In the genomic region with DNA sequence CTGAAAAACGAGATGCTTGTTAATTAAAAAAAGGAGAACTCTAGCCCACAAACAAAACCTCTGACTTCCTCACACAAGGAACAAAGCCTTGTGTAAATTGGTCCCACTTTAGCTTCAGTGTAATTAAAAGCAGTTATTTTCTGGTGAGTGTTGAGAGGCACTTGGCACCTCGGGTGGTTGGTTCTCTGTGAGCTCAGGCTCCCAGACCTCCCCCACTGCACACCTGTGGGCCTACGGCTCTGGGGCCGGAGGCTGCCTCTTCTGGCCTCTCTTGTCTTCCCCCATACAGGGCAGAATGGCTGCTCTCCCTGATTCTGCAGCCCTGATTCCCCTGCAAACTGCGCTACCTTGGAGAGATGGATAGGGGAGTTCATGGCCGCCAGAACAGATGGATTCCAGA, we compare ENCODE assay signal across 10 mouse cellular contexts. TPM values are rescaled to one million over a fixed set of nuclear protein-coding genes. Genes with fewer than 3 reads are reported as not detected.
DNase-seq lines count a peak whose midpoint lies in the region; ATAC-seq lines count a peak whose summit lies in the region.
"Had no signal": no experiment of that assay in that cellular context is flagged by ENCODE, and none has a peak within 500 bp of the region (broad histone marks: within the 10 kb centered on the region; RNA-seq: fewer than 3 reads in every experiment).

No protein-coding gene starts in this region.

- H3K9ac ChIP-seq in heart, embryonic 15.5 days, result no peak overlapping the region
- H3K9ac ChIP-seq in midbrain, embryonic 16.5 days (ENCODE audit: low read depth, low read length), result no peak overlapping the region
- H3K9ac ChIP-seq in forebrain, embryonic 12.5 days, result no peak overlapping the region

- intact Hi-C loops in heart, postnatal 25 days (cut with DNase I), result no loop called here

- H3K36me3 ChIP-seq in heart, embryonic 15.5 days, result peaks cover 17% of the 10 kb centered on the region
- no peaks in the 10 kb centered on the region; the same call in 1 of the 2 replicates for H3K36me3 ChIP-seq in midbrain, embryonic 16.5 days (ENCODE audit: control insufficient read depth, insufficient read depth, low read length)
- H3K36me3 ChIP-seq in midbrain, embryonic 10.5 days, result peaks cover 96% of the 10 kb centered on the region
- peaks cover 49% of the 10 kb centered on the region for H3K36me3 ChIP-seq in forebrain, embryonic 12.5 days (replicated peaks)

- no peak overlapping the region for H3K4me3 ChIP-seq in heart, embryonic 15.5 days
- no peak overlapping the region for H3K4me3 ChIP-seq in midbrain, embryonic 16.5 days (ENCODE audit: low read depth, low read length)
- H3K4me3 ChIP-seq in midbrain, embryonic 10.5 days, result no peak overlapping the region
- H3K4me3 ChIP-seq in forebrain, embryonic 12.5 days (replicated peaks), result no peak overlapping the region

- DNase-seq in heart, postnatal 25 days (ENCODE audit: low spot score), result no peak
- no peak for DNase-seq in midbrain, embryonic 10.5 days (ENCODE audit: low spot score)
- DNase-seq in embryo, embryonic 10.5 days (ENCODE audit: low spot score), result no peak
- DNase-seq in adrenal gland, postnatal 25 days, result no peak
- DNase-seq: embryo, embryonic 11 days; kidney, adult 2 months had no signal

- no peak for ATAC-seq in heart, embryonic 15.5 days (replicated peaks; ENCODE audit: insufficient number of reproducible peaks, insufficient read depth, low FRiP score, low read depth)
- no peak for ATAC-seq in midbrain, embryonic 16.5 days
- no peak for ATAC-seq in forebrain, embryonic 12.5 days (ENCODE audit: low FRiP score)
- ATAC-seq in megakaryocyte progenitor cell, adult 5-6 weeks (replicated peaks; ENCODE audit: poor library complexity), result peak; percentile 10; the same call in 1 of the 2 replicates

- H3K27ac ChIP-seq in heart, embryonic 15.5 days, result peak overlapping the region; percentile 58
- H3K27ac ChIP-seq in midbrain, embryonic 16.5 days (ENCODE audit: low read length), result peak overlapping the region; percentile 2; the same call in 1 of the 2 replicates
- no peak overlapping the region for H3K27ac ChIP-seq in midbrain, embryonic 10.5 days (replicated peaks)
- H3K27ac ChIP-seq in forebrain, embryonic 12.5 days, result peak overlapping the region; percentile 71

- no peak overlapping the region for H3K4me2 ChIP-seq in heart, embryonic 15.5 days
- H3K4me2 ChIP-seq in midbrain, embryonic 16.5 days (ENCODE audit: low read length), result no peak overlapping the region
- no peak overlapping the region for H3K4me2 ChIP-seq in forebrain, embryonic 12.5 days

- H3K27me3 ChIP-seq in heart, embryonic 15.5 days, result no peaks in the 10 kb centered on the region
- H3K27me3 ChIP-seq in midbrain, embryonic 16.5 days (ENCODE audit: control insufficient read depth, insufficient read depth, low read depth, low read length), result no peaks in the 10 kb centered on the region
- H3K27me3 ChIP-seq in midbrain, embryonic 10.5 days (ENCODE audit: low read depth, poor library complexity, severe bottlenecking), result no peaks in the 10 kb centered on the region
- H3K27me3 ChIP-seq in forebrain, embryonic 12.5 days, result no peaks in the 10 kb centered on the region

- H3K4me1 ChIP-seq in heart, embryonic 15.5 days (replicated peaks), result peaks cover 40% of the 10 kb centered on the region
- peaks cover 22% of the 10 kb centered on the region for H3K4me1 ChIP-seq in midbrain, embryonic 16.5 days (ENCODE audit: control insufficient read depth, insufficient read depth, low read length)
- H3K4me1 ChIP-seq in midbrain, embryonic 10.5 days, result peaks cover 27% of the 10 kb centered on the region
- H3K4me1 ChIP-seq in forebrain, embryonic 12.5 days, result peaks cover 36% of the 10 kb centered on the region

- H3K9me3 ChIP-seq in heart, embryonic 15.5 days (replicated peaks), result no peaks in the 10 kb centered on the region
- H3K9me3 ChIP-seq in midbrain, embryonic 16.5 days (replicated peaks; ENCODE audit: control insufficient read depth, low read length, poor library complexity, severe bottlenecking), result no peaks in the 10 kb centered on the region
- no peaks in the 10 kb centered on the region for H3K9me3 ChIP-seq in midbrain, embryonic 10.5 days (replicated peaks)
- H3K9me3 ChIP-seq in forebrain, embryonic 12.5 days, result no peaks in the 10 kb centered on the region

- WGBS in heart, embryonic 15.5 days, result 60% methylated on average over 6 of the region's 6 CpGs
- 70% methylated on average over 6 of the region's 6 CpGs for WGBS in midbrain, embryonic 16.5 days
- 83% methylated on average over 6 of the region's 6 CpGs for WGBS in midbrain, embryonic 10.5 days
- 52% methylated on average over 6 of the region's 6 CpGs for WGBS in forebrain, embryonic 12.5 days

RNA-seq across cellular contexts. Expression of a gene that starts 49.3 kb away (rescaled TPM):
- polyA plus RNA-seq in heart, embryonic 15.5 days (2015; fragmentation: Nextera tagmentation; extraction: Ambion mirVana), result 66.1 and 67.8 TPM in 2 replicates
- 10 to 100 TPM; 17.0 to 21.2 TPM for total RNA-seq in heart, postnatal 25 days (2021)
- 120 and 142 TPM in 2 replicates for polyA plus RNA-seq in midbrain, embryonic 16.5 days (2015; fragmentation: Nextera tagmentation; extraction: Ambion mirVana)
- polyA plus RNA-seq in midbrain, embryonic 10.5 days (2016; fragmentation: Nextera tagmentation; extraction: Ambion mirVana), result 111 and 117 TPM in 2 replicates
- 148 and 166 TPM in 2 replicates for polyA plus RNA-seq in forebrain, embryonic 12.5 days (2016; fragmentation: Nextera tagmentation; extraction: Ambion mirVana)
- 94.0 and 107 TPM in 2 replicates for total RNA-seq in megakaryocyte progenitor cell, adult 5-6 weeks (2015)
- total RNA-seq in megakaryocyte progenitor cell, adult 5-6 weeks (2017), result 53.2 and 63.8 TPM in 2 replicates
- 28.1 and 29.7 TPM in 2 replicates for total RNA-seq in adrenal gland, postnatal 25 days (2021)
